Mouse (Mus musculus): Measurements from ENCODE around the gene Chga. TPM values are rescaled to one million over a fixed set of nuclear protein-coding genes. Genes with fewer than 3 reads are reported as not detected.

Chga gene
- polyA plus RNA-seq, 1 experiment = 0.06 TPM

- H3K36me3 ChIP-seq (replicated peaks; ENCODE audit: low read length) = peaks cover 96% of the 10 kb centered on the region
- H3K4me1 ChIP-seq = no peaks in the 10 kb centered on the region
Observed at GRCm38 (mm10) chr12:102575541-102576329, 21.0 kb downstream of the Chga start.

DNA sequence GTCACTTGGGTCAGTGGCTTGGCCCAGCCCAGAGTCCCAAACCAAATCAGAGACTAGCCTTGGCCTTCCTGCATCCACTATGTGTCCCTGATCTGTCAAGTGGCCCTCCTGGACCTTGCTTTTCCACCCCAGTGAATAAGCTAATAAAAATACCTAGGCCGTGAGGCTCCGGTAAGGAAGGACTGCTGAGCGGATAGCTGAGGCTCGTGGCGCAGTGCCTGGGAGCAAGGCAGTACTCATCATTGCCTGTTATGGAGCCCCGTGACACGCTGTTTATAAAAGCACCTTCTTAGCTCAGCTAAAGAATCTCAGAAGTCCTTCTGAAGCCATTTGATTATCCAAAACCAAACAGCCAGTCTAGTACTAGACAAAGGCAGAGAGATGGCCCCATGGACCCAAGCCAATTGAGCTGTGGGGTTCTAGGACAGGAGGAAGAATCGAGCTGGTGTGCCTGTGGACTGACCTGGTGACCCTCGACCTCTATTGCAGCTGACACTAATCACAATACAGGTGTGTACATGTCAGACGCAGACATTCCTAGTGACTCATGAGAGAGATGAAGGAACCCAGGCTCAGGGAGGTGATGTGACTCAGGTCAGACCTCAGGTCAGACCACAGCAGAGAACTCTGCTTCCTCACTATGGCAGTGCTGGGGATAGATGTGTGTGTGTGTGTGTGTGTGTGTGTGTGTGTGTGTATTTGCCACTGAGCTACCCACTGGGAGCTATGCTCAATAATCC, 22.1 kb downstream of the Chga start:
- H3K4me1 ChIP-seq = no peaks in the 10 kb centered on the region
- no peaks in the 10 kb centered on the region for H3K27me3 ChIP-seq (replicated peaks)
- no peak for TF ChIP-seq GATA1 (IDR thresholded peaks at IDR 0.05; ENCODE audit: borderline replicate concordance, low read length)
- no peak for TF ChIP-seq FLI1 (IDR thresholded peaks at IDR 0.05; ENCODE audit: low read length)
- H3K4me3 ChIP-seq (replicated peaks) = no peak overlapping the region
- H3K9me3 ChIP-seq = no peaks in the 10 kb centered on the region
- peaks cover 96% of the 10 kb centered on the region for H3K36me3 ChIP-seq (replicated peaks; ENCODE audit: low read length)

More at GRCm38 (mm10) chr12:102575541-102576329, 21.0 kb downstream of the Chga start:
- H3K4me3 ChIP-seq (replicated peaks) = no peak overlapping the region
- no peaks in the 10 kb centered on the region for H3K9me3 ChIP-seq
- TF ChIP-seq FLI1 (IDR thresholded peaks at IDR 0.05; ENCODE audit: low read length) (no peak), GATA1 (IDR thresholded peaks at IDR 0.05; ENCODE audit: borderline replicate concordance, low read length) (no peak)
- H3K27me3 ChIP-seq (replicated peaks) = no peaks in the 10 kb centered on the region

- TF ChIP-seq GATA1 (IDR thresholded peaks at IDR 0.05; ENCODE audit: borderline replicate concordance, low read length) (no peak), FLI1 (IDR thresholded peaks at IDR 0.05; ENCODE audit: low read length) (no peak)
- Histone ChIP-seq H3K27me3 (replicated peaks) (no peaks in the 10 kb centered on the region), H3K4me1 (no peaks in the 10 kb centered on the region), H3K9me3 (no peaks in the 10 kb centered on the region), H3K36me3 (replicated peaks; ENCODE audit: low read length) (peaks cover 96% of the 10 kb centered on the region), H3K4me3 (replicated peaks) (no peak overlapping the region)
Observed at GRCm38 (mm10) chr12:102579041-102579440, 24.3 kb downstream of the Chga start.

GRCm38 (mm10) chr12:102581579-102582196, 26.9 kb downstream of the Chga start:
- Histone ChIP-seq H3K36me3 (replicated peaks; ENCODE audit: low read length) (peaks cover 98% of the 10 kb centered on the region), H3K9me3 (no peaks in the 10 kb centered on the region), H3K4me3 (replicated peaks) (no peak overlapping the region), H3K4me1 (peaks cover 7% of the 10 kb centered on the region; the same call in 1 of the 2 replicates), H3K27me3 (replicated peaks) (no peaks in the 10 kb centered on the region)
- no peak for TF ChIP-seq FLI1 (IDR thresholded peaks at IDR 0.05; ENCODE audit: low read length)
- no peak for TF ChIP-seq GATA1 (IDR thresholded peaks at IDR 0.05; ENCODE audit: borderline replicate concordance, low read length)

GRCm38 (mm10) chr12:102582441-102582840, 27.7 kb downstream of the Chga start:
- H3K4me1 ChIP-seq = peaks cover 9% of the 10 kb centered on the region; the same call in 1 of the 2 replicates
- H3K4me3 ChIP-seq (replicated peaks) = no peak overlapping the region
- H3K27me3 ChIP-seq (replicated peaks) = no peaks in the 10 kb centered on the region
- TF ChIP-seq FLI1 (IDR thresholded peaks at IDR 0.05; ENCODE audit: low read length) = no peak
- TF ChIP-seq GATA1 (IDR thresholded peaks at IDR 0.05; ENCODE audit: borderline replicate concordance, low read length) = no peak
- H3K36me3 ChIP-seq (replicated peaks; ENCODE audit: low read length) = peaks cover 98% of the 10 kb centered on the region
- no peaks in the 10 kb centered on the region for H3K9me3 ChIP-seq

DNA sequence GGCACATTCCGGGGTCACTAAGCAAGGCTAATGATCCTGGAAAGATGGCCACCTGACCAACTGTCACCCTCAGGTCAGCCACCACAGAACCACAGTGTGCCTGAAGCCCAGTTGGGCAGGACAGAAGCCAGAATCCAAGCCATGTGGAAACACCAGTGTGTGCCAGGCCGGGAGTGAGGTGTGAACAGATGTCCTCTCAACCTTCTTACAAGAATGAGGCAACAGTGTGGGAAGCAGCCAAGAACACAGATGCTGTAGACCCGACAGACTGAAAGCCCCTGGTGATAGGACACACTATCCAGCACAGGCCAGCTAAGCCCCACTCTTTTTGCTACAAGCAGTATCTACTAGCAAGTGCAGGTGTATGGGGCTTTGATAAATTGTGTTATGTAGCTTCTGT, 30.6 kb downstream of the Chga start:
- Histone ChIP-seq H3K36me3 (replicated peaks; ENCODE audit: low read length) (peaks cover 90% of the 10 kb centered on the region), H3K4me1 (peaks cover 17% of the 10 kb centered on the region; the same call in 1 of the 2 replicates), H3K4me3 (replicated peaks) (no peak overlapping the region), H3K9me3 (no peaks in the 10 kb centered on the region), H3K27me3 (replicated peaks) (no peaks in the 10 kb centered on the region)
- no peak for TF ChIP-seq GATA1 (IDR thresholded peaks at IDR 0.05; ENCODE audit: borderline replicate concordance, low read length)

DNA sequence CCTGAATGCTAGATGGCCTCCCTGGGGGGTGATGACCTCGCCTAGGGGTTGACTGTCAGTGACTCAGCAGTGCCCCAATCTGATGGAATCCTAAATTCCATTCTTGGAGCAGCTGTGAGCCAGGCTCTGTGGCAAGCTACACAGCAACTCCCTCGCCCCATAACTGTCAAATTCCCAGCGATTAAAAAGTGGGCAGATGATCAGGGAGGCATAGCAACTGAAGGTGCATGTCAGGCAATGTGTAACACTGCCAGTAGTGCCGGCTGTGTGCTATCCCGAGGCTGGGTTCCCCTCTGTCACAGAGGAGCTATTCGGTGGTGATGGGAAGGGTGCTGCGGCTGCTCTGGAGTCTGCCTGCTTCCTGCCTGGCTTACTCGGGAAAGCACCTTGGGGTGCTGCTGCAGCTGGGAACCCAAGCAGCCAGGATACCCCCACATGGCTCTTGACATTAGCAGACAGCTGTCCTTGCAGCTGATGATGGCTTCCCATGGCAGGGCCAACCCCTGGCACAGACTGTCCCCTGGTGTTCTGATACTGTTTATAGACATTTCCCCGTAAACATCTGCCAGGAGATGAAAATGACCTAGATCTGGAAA, 31.6 kb downstream of the Chga start:
- Histone ChIP-seq H3K36me3 (replicated peaks; ENCODE audit: low read length) (peaks cover 83% of the 10 kb centered on the region), H3K9me3 (no peaks in the 10 kb centered on the region), H3K27me3 (replicated peaks) (no peaks in the 10 kb centered on the region), H3K4me1 (peaks cover 17% of the 10 kb centered on the region; the same call in 1 of the 2 replicates), H3K4me3 (replicated peaks) (no peak overlapping the region)
- TF ChIP-seq FLI1 (IDR thresholded peaks at IDR 0.05; ENCODE audit: low read length) (no peak), GATA1 (IDR thresholded peaks at IDR 0.05; ENCODE audit: borderline replicate concordance, low read length) (no peak)

GRCm38 (mm10) chr12:102587106-102587505, 32.3 kb downstream of the Chga start:
- no peak overlapping the region for H3K4me3 ChIP-seq (replicated peaks)
- no peaks in the 10 kb centered on the region for H3K9me3 ChIP-seq
- no peaks in the 10 kb centered on the region for H3K27me3 ChIP-seq (replicated peaks)
- no peak for TF ChIP-seq FLI1 (IDR thresholded peaks at IDR 0.05; ENCODE audit: low read length)
- TF ChIP-seq GATA1 (IDR thresholded peaks at IDR 0.05; ENCODE audit: borderline replicate concordance, low read length) = no peak
- H3K4me1 ChIP-seq = peaks cover 17% of the 10 kb centered on the region; the same call in 1 of the 2 replicates
- peaks cover 75% of the 10 kb centered on the region for H3K36me3 ChIP-seq (replicated peaks; ENCODE audit: low read length)

DNA sequence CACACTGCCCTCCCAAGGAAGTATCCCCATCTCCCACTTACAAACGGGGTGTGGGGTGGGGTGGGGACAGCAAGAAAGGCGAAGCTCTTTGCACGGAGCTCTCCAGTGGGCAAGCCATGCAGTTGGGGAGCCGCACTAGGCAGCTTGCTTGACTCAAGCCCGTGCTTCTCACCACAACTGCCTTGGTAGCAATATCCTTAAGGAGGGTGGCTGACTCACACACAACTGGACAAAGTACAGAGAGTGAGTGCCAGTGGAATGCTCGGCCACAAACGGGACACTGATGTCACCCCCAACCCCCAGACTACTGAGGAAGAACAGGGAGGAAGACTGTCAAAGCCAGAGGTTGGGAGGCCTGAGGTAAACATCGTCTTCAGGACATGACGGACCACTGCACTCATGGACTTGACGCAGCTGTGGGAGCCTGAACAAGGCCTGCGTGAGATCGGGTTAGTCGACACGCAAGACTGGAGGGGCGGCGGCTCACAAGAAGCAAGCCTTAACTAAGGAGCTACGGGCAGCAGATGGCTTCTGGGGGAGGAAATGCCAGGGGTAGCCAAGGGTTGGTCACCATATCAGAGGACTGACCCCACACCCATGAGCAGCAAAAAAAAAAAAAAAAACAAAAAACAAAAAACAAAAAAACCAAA, 36.1 kb downstream of the Chga start:
- TF ChIP-seq FLI1 (IDR thresholded peaks at IDR 0.05; ENCODE audit: low read length) = no peak
- no peak for TF ChIP-seq GATA1 (IDR thresholded peaks at IDR 0.05; ENCODE audit: borderline replicate concordance, low read length)
- Histone ChIP-seq H3K4me1 (peaks cover 21% of the 10 kb centered on the region), H3K36me3 (replicated peaks; ENCODE audit: low read length) (peaks cover 53% of the 10 kb centered on the region), H3K9me3 (no peaks in the 10 kb centered on the region), H3K27me3 (replicated peaks) (no peaks in the 10 kb centered on the region), H3K4me3 (replicated peaks) (no peak overlapping the region)

All from megakaryocyte, embryonic 14.5 days (primary cell).